Mouse (Mus musculus) limb, embryonic 14.5 days (tissue): ENCODE data around the gene Slc24a3. TPM values are rescaled to one million over a fixed set of nuclear protein-coding genes. Genes with fewer than 3 reads are reported as not detected.

Source experiments
- ATAC-seq: fragments of 200-750 bp; cut with Nextera tagmentation; 2 replicates; pipeline ENCODE4 v1.8.0; 2017; ENCODE audit warnings: low read depth, moderate number of reproducible peaks, moderate TSS enrichment; ENCODE audit not compliant: low FRiP score
- DNase-seq: peaks from one replicate; pipeline ENCODE4 v3.0.0-alpha.2; 2015; ENCODE audit warnings: low spot score
- H3K27ac ChIP-seq: fragments of 300-500 bp; sonication (generic); replicated peaks from 2 replicates; pipeline ENCODE4 v1.5.1; 2014; ENCODE audit warnings: low read depth, mild to moderate bottlenecking, low read length, moderate library complexity, mixed read lengths
- H3K27me3 ChIP-seq: fragments of 300-500 bp; sonication (generic); 2 replicates; pipeline ENCODE4 v1.6.1; 2014; ENCODE audit warnings: low read length, mixed read lengths; ENCODE audit not compliant: control insufficient read depth, insufficient read depth
- H3K36me3 ChIP-seq: fragments of 300-500 bp; sonication (generic); 2 replicates; pipeline ENCODE4 v1.6.1; 2014; ENCODE audit warnings: mild to moderate bottlenecking, low read length, moderate library complexity, mixed read lengths; ENCODE audit not compliant: control insufficient read depth, insufficient read depth
- H3K4me1 ChIP-seq: fragments of 300-500 bp; sonication (generic); 2 replicates; pipeline ENCODE4 v1.6.1; 2014; ENCODE audit warnings: antibody characterized with exemption, low read length, mixed read lengths; ENCODE audit not compliant: control insufficient read depth, insufficient read depth
- H3K4me2 ChIP-seq: fragments of 300-500 bp; sonication (generic); replicated peaks from 2 replicates; pipeline ENCODE4 v1.6.1; 2014; ENCODE audit warnings: low read depth, mild to moderate bottlenecking, low read length, moderate library complexity; ENCODE audit not compliant: severe bottlenecking
- H3K4me3 ChIP-seq: fragments of 300-500 bp; sonication (generic); replicated peaks from 2 replicates; pipeline ENCODE4 v1.5.1; 2014; ENCODE audit warnings: low read length
- H3K9ac ChIP-seq: fragments of 300-500 bp; sonication (generic); 2 replicates; pipeline ENCODE4 v1.6.1; 2014; ENCODE audit warnings: mild to moderate bottlenecking, low read depth, low read length, moderate library complexity; ENCODE audit not compliant: severe bottlenecking
- H3K9me3 ChIP-seq: fragments of 300-500 bp; sonication (generic); 2 replicates; pipeline ENCODE4 v1.6.1; 2016; ENCODE audit warnings: low read length; ENCODE audit not compliant: control insufficient read depth
- POLR2A ChIP-seq: fragments of 200-500 bp; IDR thresholded peaks from 2 replicates; pipeline ENCODE4 v1.8.0; 2012; ENCODE audit warnings: inconsistent platforms, mild to moderate bottlenecking, moderate library complexity, borderline replicate concordance; ENCODE audit not compliant: insufficient read depth, insufficient read length; ENCODE audit errors: extremely low read depth
- WGBS: fragments of 180-500 bp; shearing (Covaris S2); extraction: QIAGEN DNeasy Blood & Tissue Kit; methylation state at CpG from one replicate; pipeline ENCODE4 v1.1.7; 2014; 5-methylcytosine and 5-hydroxymethylcytosine counted together
- polyA plus RNA-seq, 2 experiments: library from polyadenylated mRNA; depleted of rRNA in 1 of 2; stranded (reverse) in 1 of 2; unstranded in 1 of 2; fragments of >200 nt; fragmentation: Nextera tagmentation in 1 of 2; extraction: Ambion mirVana in 1 of 2; gene quantifications; 2 replicates each; pipeline versions ENCODE4 v1.2.1 to v1.2.3; 2012 to 2014

Gene Slc24a3
- polyA plus RNA-seq, 2 experiments = 4.7 to 7.4 TPM

- no peak for ATAC-seq
Observed at GRCm38 (mm10) chr2:145439755-145440154, 272.2 kb downstream of the Slc24a3 start.

DNA sequence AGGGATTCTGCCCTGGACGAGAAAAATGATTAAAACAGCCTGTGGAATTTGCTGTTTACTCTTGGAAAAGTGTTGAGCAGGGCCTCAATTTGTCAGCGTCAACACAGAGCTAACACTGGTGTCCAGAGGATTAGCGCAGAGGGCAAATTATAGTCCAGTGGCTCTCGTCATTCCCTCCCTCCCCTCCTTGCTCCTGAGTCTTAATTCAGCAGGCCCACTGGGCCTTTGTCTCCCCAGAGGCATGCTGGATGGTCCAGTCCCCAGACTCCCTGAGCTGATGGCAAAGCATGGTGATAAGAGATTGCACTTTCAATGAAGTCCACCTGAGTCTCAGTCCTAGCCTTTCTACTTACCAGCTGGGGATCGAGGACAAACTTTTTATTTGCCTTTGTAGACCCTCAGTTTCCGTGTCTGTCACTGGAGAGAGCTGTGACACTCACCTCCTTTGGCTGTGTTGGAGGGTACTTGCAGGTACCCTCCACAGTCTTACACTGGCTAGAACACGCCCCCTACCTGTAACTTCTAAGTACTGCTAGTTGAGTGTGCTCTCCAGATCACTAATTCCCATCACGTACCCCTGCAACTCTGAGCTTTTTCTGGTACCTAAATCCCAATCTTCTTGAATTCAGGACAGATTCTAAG, 289.7 kb downstream of the Slc24a3 start:
- H3K4me3 ChIP-seq = no peak overlapping the region
- H3K4me1 ChIP-seq = peaks cover 5% of the 10 kb centered on the region; the same call in 1 of the 2 replicates
- H3K9ac ChIP-seq = no peak overlapping the region
- DNase-seq (no peak), ATAC-seq (no peak)
- no peaks in the 10 kb centered on the region for H3K9me3 ChIP-seq
- no peak overlapping the region for H3K27ac ChIP-seq
- no peaks in the 10 kb centered on the region for H3K27me3 ChIP-seq
- 39% methylated on average over 8 of the region's 8 CpGs for WGBS
- H3K36me3 ChIP-seq = no peaks in the 10 kb centered on the region
- H3K4me2 ChIP-seq = no peak overlapping the region
- no peak for TF ChIP-seq POLR2A

More at GRCm38 (mm10) chr2:145439755-145440154, 272.2 kb downstream of the Slc24a3 start:
- no peak for TF ChIP-seq POLR2A
- H3K27ac ChIP-seq = no peak overlapping the region
- H3K9ac ChIP-seq = no peak overlapping the region
- H3K9me3 ChIP-seq = no peaks in the 10 kb centered on the region
- H3K36me3 ChIP-seq = no peaks in the 10 kb centered on the region
- no peak for DNase-seq
- no peak overlapping the region for H3K4me3 ChIP-seq
- no peaks in the 10 kb centered on the region for H3K4me1 ChIP-seq
- H3K27me3 ChIP-seq = no peaks in the 10 kb centered on the region
- no peak overlapping the region for H3K4me2 ChIP-seq
- WGBS = 100% methylated on average over 1 of the region's 1 CpGs

- no peaks in the 10 kb centered on the region for H3K9me3 ChIP-seq
- no peak for TF ChIP-seq POLR2A
- no peak overlapping the region for H3K9ac ChIP-seq
- no peak overlapping the region for H3K4me3 ChIP-seq
- no peaks in the 10 kb centered on the region for H3K27me3 ChIP-seq
- WGBS = 44% methylated on average over 3 of the region's 3 CpGs
- H3K4me2 ChIP-seq = no peak overlapping the region
- DNase-seq = peak; percentile 73
- peaks cover 5% of the 10 kb centered on the region; the same call in 1 of the 2 replicates for H3K4me1 ChIP-seq
- H3K27ac ChIP-seq = 0 out of 2 replicates have a peak overlapping the region, but pooled peaks have one; percentile 19
- H3K36me3 ChIP-seq = no peaks in the 10 kb centered on the region
- ATAC-seq = peak; percentile 12; the same call in 1 of the 2 replicates
Observed at GRCm38 (mm10) chr2:145460854-145461423, 293.4 kb downstream of the Slc24a3 start.

DNA sequence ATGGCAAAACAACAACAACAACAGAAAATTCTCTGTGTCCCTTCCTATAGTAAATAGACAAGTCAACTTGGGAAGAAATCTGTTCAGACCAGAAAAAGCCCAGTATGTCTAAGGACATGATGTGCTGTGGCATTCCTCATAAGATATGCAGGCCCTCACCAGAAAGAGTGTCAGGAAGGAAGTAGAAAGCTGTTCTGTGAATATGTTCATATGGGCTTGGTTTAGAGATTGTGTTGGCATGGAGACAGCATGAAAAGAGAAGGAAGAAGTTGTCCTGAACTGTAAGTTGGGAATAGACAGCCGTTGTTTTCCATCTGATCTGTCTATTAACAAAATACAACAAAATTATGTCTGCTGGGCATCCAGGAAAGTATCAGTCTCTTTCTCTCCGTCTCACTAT, 294.7 kb downstream of the Slc24a3 start:
- WGBS = 100% methylated on average over 2 of the region's 2 CpGs
- H3K9ac ChIP-seq = no peak overlapping the region
- DNase-seq = no peak
- TF ChIP-seq POLR2A = no peak
- no peaks in the 10 kb centered on the region for H3K27me3 ChIP-seq
- peaks cover 5% of the 10 kb centered on the region; the same call in 1 of the 2 replicates for H3K4me1 ChIP-seq
- no peak overlapping the region for H3K27ac ChIP-seq
- ATAC-seq = no peak
- H3K4me3 ChIP-seq = no peak overlapping the region
- H3K36me3 ChIP-seq = no peaks in the 10 kb centered on the region
- H3K4me2 ChIP-seq = no peak overlapping the region
- no peaks in the 10 kb centered on the region for H3K9me3 ChIP-seq

DNA sequence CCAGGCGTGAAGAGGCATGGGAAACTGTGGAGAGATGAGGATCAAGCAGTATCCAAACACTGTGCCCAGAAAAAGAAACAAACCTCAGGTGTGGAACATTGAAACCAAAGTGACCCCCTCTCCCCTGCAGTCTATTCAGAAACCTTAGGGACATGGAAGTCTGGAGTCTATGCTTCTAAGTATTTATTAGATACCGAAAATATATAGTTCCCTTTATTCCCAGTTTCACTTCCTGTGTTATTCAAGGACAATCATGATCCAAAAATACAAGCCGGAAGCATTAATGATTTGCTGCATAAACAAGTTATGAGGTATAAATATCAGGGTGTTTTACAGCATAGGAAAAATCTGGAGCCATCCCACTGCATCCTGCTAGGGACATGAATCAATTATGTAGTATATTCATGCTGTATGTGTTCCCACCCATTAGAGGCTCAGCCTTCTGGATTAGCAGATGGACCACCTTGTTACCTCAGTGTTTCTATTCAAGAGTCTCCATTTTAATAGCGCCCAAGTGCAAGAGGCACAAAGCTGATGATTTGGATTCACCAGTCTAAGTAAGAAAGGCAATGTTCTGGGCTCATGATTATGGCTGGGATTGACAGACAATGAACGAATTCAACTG, 301.3 kb downstream of the Slc24a3 start:
- no peaks in the 10 kb centered on the region for H3K4me1 ChIP-seq
- no peaks in the 10 kb centered on the region for H3K9me3 ChIP-seq
- no peak overlapping the region for H3K9ac ChIP-seq
- no peak overlapping the region for H3K4me3 ChIP-seq
- H3K4me2 ChIP-seq = no peak overlapping the region
- no peaks in the 10 kb centered on the region for H3K36me3 ChIP-seq
- WGBS = 87% methylated on average over 5 of the region's 5 CpGs
- no peaks in the 10 kb centered on the region for H3K27me3 ChIP-seq
- no peak for ATAC-seq
- no peak overlapping the region for H3K27ac ChIP-seq
- no peak for TF ChIP-seq POLR2A
- no peak for DNase-seq
